Mouse (Mus musculus): ENCODE measurements at regions not wholly inside any gene's neighbourhood (a gene's known extent, or its start where the extent isn't known, plus 50 kb on each side); places are given as distances from the start of the nearest gene placed in this dataset.

DNA sequence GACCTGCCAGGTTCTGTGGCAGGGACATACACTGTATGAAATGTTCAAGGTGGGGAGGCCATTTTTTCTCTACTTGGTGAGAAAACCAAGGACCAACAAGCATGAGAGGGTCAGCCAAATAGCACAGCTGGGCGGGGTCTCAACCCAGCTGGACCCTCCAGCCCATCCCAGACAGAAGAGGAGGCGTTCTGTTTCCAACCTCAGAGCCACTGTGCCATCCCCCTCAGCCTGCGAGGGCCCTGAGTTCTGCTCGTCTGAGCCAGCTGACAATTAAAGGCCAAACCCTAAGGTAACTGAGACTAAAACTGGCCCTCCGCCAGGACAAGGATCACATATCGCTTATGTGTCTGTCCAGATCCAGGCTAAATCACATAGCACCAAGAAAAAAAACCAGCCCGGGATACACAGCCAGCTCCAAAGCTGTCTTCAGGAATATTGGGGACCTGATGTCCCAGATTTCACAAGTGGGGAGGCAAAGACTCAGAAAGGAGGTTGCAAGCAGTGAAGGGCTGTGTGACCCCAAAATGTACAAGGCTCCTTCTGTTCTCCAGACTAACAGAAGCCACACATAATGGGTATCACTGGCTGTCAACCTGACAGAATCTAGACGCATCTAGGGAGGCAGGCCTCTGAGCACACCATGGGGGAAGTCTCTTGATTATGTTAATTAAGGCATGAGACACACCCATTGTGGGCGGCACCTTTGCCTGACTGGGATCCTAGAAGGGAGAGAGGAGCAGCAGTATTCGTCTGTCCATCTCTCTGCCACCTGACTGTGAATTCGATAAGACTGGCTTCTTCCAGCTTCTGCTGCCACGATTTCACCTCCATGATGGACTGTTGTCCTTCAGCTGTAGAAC lies 69.6 kb downstream of the Mrm1 start:
- no peak for TF ChIP-seq CTCF (IDR thresholded peaks at IDR 0.05; ENCODE audit: borderline replicate concordance, insufficient read depth, low read depth, low read length)
- TF ChIP-seq POLR2A (IDR thresholded peaks at IDR 0.05; ENCODE audit: borderline replicate concordance, insufficient read depth, low read length) = no peak
